Mouse (Mus musculus): Measurements from ENCODE around the gene Gria1. TPM values are rescaled to one million over a fixed set of nuclear protein-coding genes. Genes with fewer than 3 reads are reported as not detected.

Gene Gria1
- total and polyA plus RNA-seq, 2 experiments from 2014 or later: 61.8 to 76.1 TPM

DNA sequence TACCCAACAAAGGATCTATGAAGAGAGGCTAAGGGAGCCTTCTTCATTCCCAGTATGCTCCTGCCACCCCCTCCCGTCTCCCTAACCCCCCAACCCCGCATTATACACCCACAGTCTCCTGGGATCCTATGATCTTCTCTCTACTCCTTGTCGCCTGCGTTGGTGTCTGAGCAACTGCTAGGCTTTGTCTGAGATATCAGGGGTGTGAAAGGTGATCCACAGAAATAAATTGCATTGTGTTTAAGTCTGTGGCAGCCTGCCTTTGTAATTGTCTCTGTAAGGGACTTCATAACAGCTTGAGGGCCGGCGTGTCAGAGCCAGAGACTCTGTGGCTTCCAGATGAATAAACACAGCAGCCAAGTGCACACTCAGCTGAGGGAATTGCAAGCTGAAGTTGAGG lies 61.0 kb downstream of the Gria1 start:
- ATAC-seq (ENCODE audit: low FRiP score): no peak
- TF ChIP-seq CTCF (IDR thresholded peaks at IDR 0.05): no peak
- Histone ChIP-seq H3K27ac (ENCODE audit: low read depth, low read length) (no peak overlapping the region), H3K4me2 (ENCODE audit: low read depth, low read length, poor library complexity, severe bottlenecking) (no peak overlapping the region), H3K9me3 (ENCODE audit: low read length) (no peaks in the 10 kb centered on the region), H3K4me1 (ENCODE audit: insufficient read depth, low read length) (no peaks in the 10 kb centered on the region), H3K36me3 (ENCODE audit: insufficient read depth, low read length) (no peaks in the 10 kb centered on the region), H3K27me3 (ENCODE audit: insufficient read depth, low read length) (no peaks in the 10 kb centered on the region), H3K9ac (replicated peaks; ENCODE audit: low read length, poor library complexity, severe bottlenecking) (no peak overlapping the region), H3K4me3 (ENCODE audit: low read depth, low read length) (no peak overlapping the region)
- WGBS: 49% methylated on average over 6 of the region's 6 CpGs
- DNase-seq (ENCODE audit: low spot score): no peak

DNA sequence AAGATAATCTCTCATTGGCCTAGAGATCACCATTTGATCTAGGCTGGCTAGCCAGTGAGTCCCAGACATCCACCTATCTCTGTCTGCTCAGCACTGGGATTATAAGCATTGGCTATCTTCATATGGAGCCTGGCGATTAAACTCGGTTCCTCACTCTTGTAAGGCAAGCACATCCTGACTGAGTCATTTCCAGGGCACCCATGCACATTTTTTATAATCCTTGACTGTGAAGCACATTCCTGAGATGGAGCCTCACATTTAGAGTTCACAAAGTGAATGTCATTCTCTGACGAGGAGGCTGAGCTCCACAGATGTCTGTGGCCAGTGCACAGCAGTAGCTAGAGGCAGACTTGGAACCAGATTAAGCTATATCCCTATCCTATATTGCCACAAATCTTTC lies 68.2 kb downstream of the Gria1 start:
- Histone ChIP-seq H3K27me3 (ENCODE audit: insufficient read depth, low read length) (no peaks in the 10 kb centered on the region), H3K9ac (replicated peaks; ENCODE audit: low read length, poor library complexity, severe bottlenecking) (no peak overlapping the region), H3K9me3 (ENCODE audit: low read length) (no peaks in the 10 kb centered on the region), H3K36me3 (ENCODE audit: insufficient read depth, low read length) (no peaks in the 10 kb centered on the region), H3K4me1 (ENCODE audit: insufficient read depth, low read length) (no peaks in the 10 kb centered on the region), H3K4me3 (ENCODE audit: low read depth, low read length) (no peak overlapping the region), H3K27ac (ENCODE audit: low read depth, low read length) (no peak overlapping the region), H3K4me2 (ENCODE audit: low read depth, low read length, poor library complexity, severe bottlenecking) (no peak overlapping the region)
- no peak for ATAC-seq (ENCODE audit: low FRiP score)
- no peak for DNase-seq (ENCODE audit: low spot score)
- no peak for TF ChIP-seq CTCF (IDR thresholded peaks at IDR 0.05)
- 87% methylated on average over 3 of the region's 3 CpGs for WGBS

DNA sequence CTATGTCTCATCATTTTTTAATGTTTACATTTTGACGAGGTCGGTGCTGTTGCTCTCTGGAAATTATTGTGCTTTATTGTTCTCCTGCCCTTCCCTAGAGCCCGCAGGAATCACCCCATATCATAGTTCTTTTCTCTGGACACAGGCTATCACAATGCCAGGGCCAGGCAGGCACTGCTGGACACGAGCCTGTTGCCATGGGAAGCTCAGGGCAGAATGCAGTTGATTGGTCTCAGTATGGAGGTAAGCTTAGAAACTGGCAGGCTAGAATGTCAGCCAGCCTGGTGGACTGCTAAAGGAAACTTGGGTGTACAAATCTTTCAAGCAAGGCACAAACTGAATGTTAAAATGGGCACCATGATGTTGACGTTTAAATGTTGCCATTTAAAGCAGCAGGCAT lies 78.3 kb downstream of the Gria1 start:
- Histone ChIP-seq H3K4me2 (ENCODE audit: low read depth, low read length, poor library complexity, severe bottlenecking) (no peak overlapping the region), H3K4me3 (ENCODE audit: low read depth, low read length) (no peak overlapping the region), H3K9me3 (ENCODE audit: low read length) (no peaks in the 10 kb centered on the region), H3K36me3 (ENCODE audit: insufficient read depth, low read length) (no peaks in the 10 kb centered on the region), H3K4me1 (ENCODE audit: insufficient read depth, low read length) (no peaks in the 10 kb centered on the region), H3K27ac (ENCODE audit: low read depth, low read length) (no peak overlapping the region), H3K9ac (replicated peaks; ENCODE audit: low read length, poor library complexity, severe bottlenecking) (no peak overlapping the region), H3K27me3 (ENCODE audit: insufficient read depth, low read length) (no peaks in the 10 kb centered on the region)
- ATAC-seq (ENCODE audit: low FRiP score) (0 out of 2 replicates have a peak, but pooled peaks have one; percentile 44), DNase-seq (ENCODE audit: low spot score) (peak; percentile 79)
- TF ChIP-seq CTCF (IDR thresholded peaks at IDR 0.05): no peak
- WGBS: 40% methylated on average over 5 of the region's 5 CpGs

DNA sequence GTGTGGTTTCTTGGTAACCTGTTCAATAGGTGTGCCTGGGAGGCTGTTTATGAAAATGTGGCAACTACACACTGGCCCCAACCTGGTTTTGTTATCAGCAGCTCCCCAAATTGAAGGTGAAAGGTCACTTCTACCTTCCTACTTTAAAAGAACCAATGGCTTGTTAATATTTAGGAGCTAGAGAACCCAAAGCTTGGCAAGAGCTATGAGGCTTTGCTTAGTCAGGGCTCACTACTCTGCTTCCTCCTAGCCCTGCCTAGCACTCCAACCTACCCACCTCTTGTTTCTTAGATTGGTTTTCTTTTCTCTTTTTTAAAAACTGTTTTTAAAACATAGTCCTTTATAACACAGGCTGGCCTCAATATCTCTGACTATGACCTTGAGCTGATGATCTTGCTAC lies 79.5 kb downstream of the Gria1 start:
- no peak for DNase-seq (ENCODE audit: low spot score)
- Histone ChIP-seq H3K9ac (replicated peaks; ENCODE audit: low read length, poor library complexity, severe bottlenecking) (no peak overlapping the region), H3K9me3 (ENCODE audit: low read length) (no peaks in the 10 kb centered on the region), H3K36me3 (ENCODE audit: insufficient read depth, low read length) (no peaks in the 10 kb centered on the region), H3K4me3 (ENCODE audit: low read depth, low read length) (no peak overlapping the region), H3K4me1 (ENCODE audit: insufficient read depth, low read length) (no peaks in the 10 kb centered on the region), H3K27ac (ENCODE audit: low read depth, low read length) (no peak overlapping the region), H3K27me3 (ENCODE audit: insufficient read depth, low read length) (no peaks in the 10 kb centered on the region), H3K4me2 (ENCODE audit: low read depth, low read length, poor library complexity, severe bottlenecking) (no peak overlapping the region)
- no peak for ATAC-seq (ENCODE audit: low FRiP score)
- no peak for TF ChIP-seq CTCF (IDR thresholded peaks at IDR 0.05)

DNA sequence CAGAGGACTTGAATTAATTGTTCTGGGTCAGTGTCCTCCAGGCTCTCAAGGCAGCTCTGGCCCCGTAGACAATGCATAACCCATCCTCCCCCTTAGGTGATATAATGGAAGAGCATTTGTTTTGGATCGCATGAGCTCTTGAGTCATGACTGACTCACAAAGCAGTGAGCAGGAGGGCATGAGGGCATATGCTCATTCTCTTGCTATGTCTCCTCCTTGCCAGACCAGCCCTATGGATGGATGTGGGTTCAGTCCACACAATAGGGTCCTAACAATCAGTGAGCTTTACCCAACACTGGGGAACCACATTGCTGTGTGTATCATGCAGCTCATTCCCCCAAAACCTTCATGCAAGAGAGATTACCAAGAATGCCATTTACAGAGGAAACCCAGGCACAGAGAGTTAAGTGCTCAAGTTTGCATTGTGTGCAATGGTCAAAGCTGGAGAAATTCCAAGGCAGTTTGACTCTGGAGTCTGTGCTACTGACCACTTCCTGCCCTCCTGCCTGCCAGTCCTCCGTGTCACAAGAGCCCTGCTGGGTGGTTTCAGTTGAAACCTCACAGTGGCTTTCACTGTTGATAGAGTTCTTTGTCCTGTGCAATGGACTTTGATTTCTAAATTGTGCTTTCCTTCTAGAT lies 80.2 kb downstream of the Gria1 start:
- ATAC-seq (ENCODE audit: low FRiP score) (no peak), DNase-seq (ENCODE audit: low spot score) (no peak)
- Histone ChIP-seq H3K4me2 (ENCODE audit: low read depth, low read length, poor library complexity, severe bottlenecking) (no peak overlapping the region), H3K36me3 (ENCODE audit: insufficient read depth, low read length) (no peaks in the 10 kb centered on the region), H3K4me1 (ENCODE audit: insufficient read depth, low read length) (no peaks in the 10 kb centered on the region), H3K9ac (replicated peaks; ENCODE audit: low read length, poor library complexity, severe bottlenecking) (no peak overlapping the region), H3K9me3 (ENCODE audit: low read length) (no peaks in the 10 kb centered on the region), H3K4me3 (ENCODE audit: low read depth, low read length) (no peak overlapping the region), H3K27ac (ENCODE audit: low read depth, low read length) (no peak overlapping the region), H3K27me3 (ENCODE audit: insufficient read depth, low read length) (no peaks in the 10 kb centered on the region)
- no peak for TF ChIP-seq CTCF (IDR thresholded peaks at IDR 0.05)
- 68% methylated on average over 3 of the region's 3 CpGs for WGBS

DNA sequence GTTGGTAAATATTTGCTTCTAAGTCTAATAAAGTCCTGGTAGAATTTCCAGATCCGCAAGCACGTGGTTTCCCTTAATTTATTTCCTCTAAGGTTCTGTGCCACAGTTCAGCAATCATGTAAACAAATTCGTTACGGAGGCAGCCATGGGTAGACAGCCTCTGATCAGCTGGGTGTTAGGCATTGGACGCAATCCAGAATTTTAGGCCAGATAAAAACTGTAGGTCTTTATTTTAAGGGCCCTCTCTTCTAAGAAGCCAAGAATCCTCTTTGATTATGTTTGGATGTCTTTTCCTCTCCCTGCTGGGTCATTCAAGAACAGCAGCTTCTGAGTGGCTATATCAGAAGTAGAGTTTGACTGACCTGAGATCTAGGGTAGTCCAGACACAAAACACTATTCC lies 89.3 kb downstream of the Gria1 start:
- 69% methylated on average over 5 of the region's 5 CpGs for WGBS
- DNase-seq (ENCODE audit: low spot score) (peak; percentile 24), ATAC-seq (ENCODE audit: low FRiP score) (no peak)

More for the DNA sequence above, 89.3 kb downstream of the Gria1 start:
- Histone ChIP-seq H3K9ac (replicated peaks; ENCODE audit: low read length, poor library complexity, severe bottlenecking) (no peak overlapping the region), H3K27me3 (ENCODE audit: insufficient read depth, low read length) (no peaks in the 10 kb centered on the region), H3K4me1 (ENCODE audit: insufficient read depth, low read length) (no peaks in the 10 kb centered on the region), H3K4me3 (ENCODE audit: low read depth, low read length) (no peak overlapping the region), H3K9me3 (ENCODE audit: low read length) (no peaks in the 10 kb centered on the region), H3K4me2 (ENCODE audit: low read depth, low read length, poor library complexity, severe bottlenecking) (no peak overlapping the region), H3K36me3 (ENCODE audit: insufficient read depth, low read length) (no peaks in the 10 kb centered on the region), H3K27ac (ENCODE audit: low read depth, low read length) (no peak overlapping the region)
- TF ChIP-seq CTCF (IDR thresholded peaks at IDR 0.05): no peak
